Mouse (Mus musculus): ENCODE measurements around the gene Syt16. TPM values are rescaled to one million over a fixed set of nuclear protein-coding genes. Genes with fewer than 3 reads are reported as not detected.
A peak's percentile ranks its signal among the peaks of the same experiment; 100 is the strongest.

Gene Syt16
- 10 to 100 TPM; 71.8 to 83.4 (median 74.2) TPM for total RNA-seq (2022)

DNA sequence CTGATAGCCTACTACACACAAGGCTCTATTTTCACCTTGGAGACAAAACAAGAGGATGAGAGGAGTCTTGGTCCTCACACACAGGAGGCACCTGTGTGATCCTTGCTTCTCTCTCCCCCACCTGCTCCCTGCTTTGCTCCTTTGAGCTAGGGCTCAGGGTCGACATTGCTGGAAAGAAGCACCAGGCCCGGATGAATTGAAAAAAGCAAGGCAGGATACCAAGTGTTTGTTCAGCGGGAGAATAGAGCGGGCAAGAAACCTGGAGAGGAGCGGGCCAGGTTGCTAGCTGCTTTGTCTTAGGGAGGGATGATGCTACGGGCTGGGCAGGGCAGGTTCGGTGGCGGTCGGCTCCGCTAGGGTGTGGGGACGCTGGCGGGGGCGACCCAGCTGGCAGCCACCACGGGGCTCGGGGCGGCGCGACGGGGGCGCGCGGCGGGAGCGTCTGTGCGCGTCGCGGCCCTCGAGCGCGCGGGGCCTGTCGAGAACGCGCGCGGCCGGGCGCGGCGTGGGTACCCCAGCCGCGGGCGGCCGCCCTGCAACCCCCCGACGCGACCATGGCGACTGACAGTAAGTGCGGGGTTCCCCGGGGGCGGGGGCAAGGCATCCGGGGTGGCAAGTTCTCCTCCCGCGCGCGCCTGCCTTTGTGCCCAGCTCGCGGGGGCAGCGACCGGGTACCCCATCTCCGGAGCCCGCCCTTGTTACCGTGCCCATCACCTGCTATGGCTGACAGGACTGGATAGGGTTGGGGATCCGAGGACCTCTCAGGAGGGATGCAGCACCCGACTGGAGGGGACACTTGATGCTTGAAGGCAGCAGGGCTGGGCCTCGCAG, at the start of gene Syt16:
TSS of gene Syt16 (plus strand) at position 365 of the 831 bp plus-strand sequence.
- peak in 1 of 2 experiments; percentile 50 for DNase-seq (ENCODE audit: low spot score in 2 of 2)

DNA sequence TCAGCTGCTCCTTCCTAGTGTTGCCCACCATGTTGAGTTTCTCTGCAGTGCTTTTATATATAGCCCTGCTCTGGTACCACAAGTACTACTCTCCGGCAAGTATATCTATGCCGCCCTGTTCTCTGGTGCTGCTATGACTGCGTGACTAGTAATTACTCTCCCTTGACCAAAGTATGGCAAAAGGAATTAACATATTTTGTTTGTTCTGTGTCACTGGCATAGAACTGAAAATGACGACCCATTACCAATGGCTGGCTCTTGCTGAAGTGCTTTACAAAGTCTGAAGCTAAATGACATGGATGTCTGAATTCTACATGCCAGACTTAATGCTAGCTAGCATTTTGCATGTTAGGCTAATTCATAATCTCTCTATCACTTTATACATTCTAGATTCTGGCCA, 49.0 kb upstream of the Syt16 start:
- no peak for DNase-seq (ENCODE audit: low spot score in 2 of 2)

DNA sequence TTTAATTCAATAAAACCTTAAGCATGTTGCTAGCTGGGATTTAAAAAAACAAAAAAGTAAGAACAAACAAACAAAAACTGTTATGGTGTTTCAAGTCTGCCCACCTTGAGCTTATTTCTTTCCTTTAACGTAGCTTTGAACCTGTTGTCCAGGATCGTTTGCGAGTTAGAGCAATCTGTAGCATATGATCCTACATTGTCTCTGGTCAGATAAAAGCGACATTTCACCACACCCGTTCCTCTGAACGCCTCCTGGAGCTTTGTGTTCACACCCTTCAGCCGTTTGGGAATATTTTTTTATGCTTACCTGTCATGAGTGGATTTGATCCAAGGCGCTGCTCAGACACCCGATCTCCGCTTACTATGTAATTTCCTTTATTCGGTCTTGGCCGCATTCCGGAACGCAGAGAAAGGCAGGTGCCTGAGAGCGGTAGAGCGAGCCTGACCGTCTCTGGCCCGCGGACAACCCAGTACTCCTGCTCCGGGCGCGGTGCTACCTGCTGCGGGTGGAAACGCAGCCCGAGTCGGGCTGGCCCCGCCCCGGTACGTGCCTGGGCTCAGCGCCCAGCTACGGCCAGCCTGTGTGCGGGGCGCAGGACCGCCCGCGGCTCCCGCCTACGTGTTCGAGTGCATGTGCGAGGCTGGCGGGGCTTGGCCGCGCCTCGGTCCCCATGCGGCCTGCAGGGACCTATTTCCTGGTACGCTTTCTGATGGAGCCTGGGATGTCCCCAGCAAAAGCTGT, 48.0 kb upstream of the Syt16 start:
- DNase-seq (ENCODE audit: low spot score in 2 of 2): peak; percentile 23 to 48

DNA sequence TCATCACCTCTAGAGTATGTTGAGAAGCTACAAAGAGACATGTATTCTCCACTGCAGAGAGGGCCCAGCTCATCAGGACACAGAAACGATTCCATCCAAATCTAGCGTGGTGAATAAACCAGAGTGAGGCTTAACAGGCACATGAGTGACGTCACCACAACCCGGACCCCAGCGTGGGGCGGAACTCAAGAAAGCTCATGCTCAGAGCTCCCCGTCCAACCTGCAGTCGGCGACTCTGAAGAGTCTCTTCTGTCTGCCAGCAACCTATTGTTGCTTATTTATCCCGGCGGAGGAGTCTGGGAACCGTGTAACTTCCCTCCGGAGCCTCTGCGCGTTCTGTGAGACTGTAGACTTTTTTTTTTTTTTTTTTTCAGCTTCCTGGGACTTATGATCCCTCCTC, 44.6 kb upstream of the Syt16 start:
- no peak for DNase-seq (ENCODE audit: low spot score in 2 of 2)

- DNase-seq (ENCODE audit: low spot score in 2 of 2): no peak
Measured at GRCm38 (mm10) chr12:73953420-73954186, 43.9 kb upstream of the Syt16 start.

DNA sequence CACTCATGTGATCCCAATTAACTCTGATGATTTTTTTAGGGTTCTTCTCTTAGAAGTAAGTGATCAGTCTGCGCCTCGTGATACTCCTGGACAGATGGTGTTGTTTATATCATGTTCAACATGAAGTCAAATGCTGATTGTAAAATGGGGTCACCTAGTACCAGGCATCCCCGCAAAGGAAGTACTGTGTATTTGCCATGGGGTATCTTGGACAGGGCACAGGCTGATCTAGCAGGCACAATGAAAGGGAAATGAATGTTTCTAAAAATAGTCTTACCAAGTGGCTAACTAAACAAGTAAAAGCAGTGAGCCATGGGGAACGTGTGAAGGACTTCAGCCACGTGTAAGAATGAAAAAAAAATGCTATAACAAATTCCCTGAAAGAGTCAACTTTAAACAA, 42.7 kb upstream of the Syt16 start:
- DNase-seq (ENCODE audit: low spot score in 2 of 2): no peak

- no peak for DNase-seq (ENCODE audit: low spot score in 2 of 2)
Measured at GRCm38 (mm10) chr12:73957676-73958075, 39.8 kb upstream of the Syt16 start.

GRCm38 (mm10) chr12:73958830-73959229, 38.6 kb upstream of the Syt16 start:
- no peak for DNase-seq (ENCODE audit: low spot score in 2 of 2)

DNA sequence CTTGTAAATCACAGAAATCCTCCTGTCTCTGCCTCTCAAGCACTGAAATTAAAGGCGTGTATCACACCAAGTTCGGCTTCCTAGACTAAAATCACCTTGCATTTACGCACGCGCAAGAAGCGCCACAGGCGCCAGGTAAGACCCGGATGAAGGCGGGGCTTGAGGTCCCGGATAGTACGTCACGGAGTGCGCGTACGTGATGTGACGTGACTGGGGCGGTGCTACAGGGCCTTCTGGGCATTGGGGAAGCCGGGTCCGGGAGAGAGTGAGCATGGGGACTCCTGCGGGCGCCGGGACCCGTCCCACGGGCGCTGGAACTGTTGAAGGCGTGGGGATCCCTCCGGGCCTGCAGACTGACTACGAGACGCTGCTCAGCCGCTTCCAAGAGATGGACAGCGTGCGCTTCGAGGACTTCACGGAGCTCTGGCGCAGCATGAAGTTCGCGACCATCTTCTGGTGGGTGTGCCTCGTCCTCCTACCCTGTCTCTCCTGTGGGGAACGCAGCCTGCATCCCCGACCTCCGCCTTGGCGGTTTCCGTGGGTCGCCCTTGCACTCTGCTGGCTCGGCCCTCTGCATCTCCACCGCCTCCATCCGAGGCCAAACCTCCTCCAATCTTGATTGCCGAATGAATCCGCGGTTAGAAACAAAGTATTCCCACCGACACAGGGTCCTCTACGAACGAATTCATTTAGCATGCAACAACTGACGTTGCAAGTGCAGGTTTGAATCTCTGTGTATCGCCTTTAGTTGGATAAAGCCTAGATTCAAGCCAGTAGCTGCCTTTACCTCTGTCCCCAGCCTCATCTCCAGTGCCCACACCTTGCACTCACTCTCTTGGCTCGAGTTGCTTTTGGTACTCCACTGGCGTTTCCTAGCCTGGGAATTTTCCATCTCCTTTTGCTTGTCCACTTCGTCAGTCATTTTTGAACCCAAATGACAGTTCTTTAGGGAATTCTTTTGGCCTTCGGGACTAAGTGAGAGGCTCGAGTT, 32.9 kb upstream of the Syt16 start, which contains the start of gene Snapc1:
TSS of gene Snapc1 (plus strand) at position 191 of the 991 bp plus-strand sequence.
- peak; percentile 95 to 97 for DNase-seq (ENCODE audit: low spot score in 2 of 2)

DNA sequence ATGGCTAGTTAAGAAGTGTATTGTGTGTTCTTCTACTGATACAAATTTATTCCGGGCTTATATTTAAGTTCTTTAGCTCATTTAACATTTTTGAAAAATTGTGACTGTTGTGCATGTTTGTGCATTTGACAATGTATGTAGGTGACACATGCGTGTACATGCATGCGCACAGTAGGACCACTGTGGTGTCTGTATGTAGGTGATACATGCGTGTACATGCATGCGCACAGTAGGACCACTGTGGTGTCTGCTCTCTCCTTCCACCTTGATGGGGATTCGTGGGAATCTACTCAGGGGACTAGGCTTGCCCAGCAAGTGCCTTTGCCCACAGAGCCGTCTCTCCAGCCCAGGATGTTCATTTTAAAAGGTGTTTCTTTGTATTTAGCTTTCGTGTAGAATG, 28.3 kb upstream of the Syt16 start:
- no peak for DNase-seq (ENCODE audit: low spot score in 2 of 2)

- no peak for DNase-seq (ENCODE audit: low spot score in 2 of 2)
Measured at GRCm38 (mm10) chr12:73974584-73974983, 22.9 kb upstream of the Syt16 start.

- DNase-seq (ENCODE audit: low spot score in 2 of 2): no peak
Measured at GRCm38 (mm10) chr12:73978144-73978543, 19.3 kb upstream of the Syt16 start.

GRCm38 (mm10) chr12:73979667-73980066, 17.8 kb upstream of the Syt16 start:
- no peak for DNase-seq (ENCODE audit: low spot score in 2 of 2)

GRCm38 (mm10) chr12:73982533-73982932, 14.9 kb upstream of the Syt16 start:
- peak in 1 of 2 experiments; percentile 74 for DNase-seq (ENCODE audit: low spot score in 2 of 2)

DNA sequence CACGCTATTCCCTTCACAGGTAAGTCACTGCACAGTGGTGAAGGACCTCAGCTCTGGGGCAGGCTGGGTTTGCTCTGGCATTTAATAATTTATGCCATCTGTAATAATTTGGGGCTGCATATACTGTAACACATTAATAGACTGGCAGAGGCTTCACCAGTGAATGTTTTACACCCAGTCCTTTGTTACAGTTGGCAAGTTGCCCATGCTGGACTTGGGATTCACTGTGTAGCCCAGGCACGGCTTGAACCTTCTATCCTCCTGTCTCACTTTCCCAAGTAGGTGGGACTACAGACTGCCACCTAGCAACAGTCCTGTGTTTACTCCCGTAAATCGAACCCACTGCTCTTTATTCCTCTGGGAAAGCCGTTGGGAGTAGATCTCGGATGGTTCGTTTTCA, 11.2 kb upstream of the Syt16 start:
- no peak for DNase-seq (ENCODE audit: low spot score in 2 of 2)

GRCm38 (mm10) chr12:73988393-73989008, 9.0 kb upstream of the Syt16 start:
- DNase-seq (ENCODE audit: low spot score in 2 of 2): no peak

GRCm38 (mm10) chr12:73989594-73989993, 7.9 kb upstream of the Syt16 start:
- DNase-seq (ENCODE audit: low spot score in 2 of 2): no peak

- DNase-seq (ENCODE audit: low spot score in 2 of 2): no peak
Measured at GRCm38 (mm10) chr12:73996906-73997296, 560 bp upstream of the Syt16 start.

GRCm38 (mm10) chr12:73998128-73998456, 631 bp downstream of the Syt16 start:
- no peak for DNase-seq (ENCODE audit: low spot score in 2 of 2)

DNA sequence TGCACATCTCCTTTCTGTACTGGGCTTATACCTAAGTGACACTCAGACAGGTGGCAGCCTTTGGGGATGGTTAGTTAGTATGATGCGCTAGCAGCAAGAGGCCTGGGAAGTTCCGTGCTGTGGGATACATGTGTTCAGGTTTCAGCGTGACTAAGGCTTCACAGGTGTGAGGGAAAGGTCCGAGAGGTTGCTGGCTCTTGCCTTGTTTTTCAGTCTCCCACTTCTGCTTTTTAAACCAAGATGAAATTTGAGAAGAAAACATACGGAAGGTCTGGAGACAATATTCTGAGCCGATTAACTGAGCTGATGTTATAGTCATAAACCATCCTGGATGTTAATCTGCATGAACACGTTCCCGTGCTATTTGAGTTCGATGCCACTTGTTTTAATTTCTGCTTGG, 5.0 kb downstream of the Syt16 start:
- DNase-seq (ENCODE audit: low spot score in 2 of 2): no peak
